In the genomic region with DNA sequence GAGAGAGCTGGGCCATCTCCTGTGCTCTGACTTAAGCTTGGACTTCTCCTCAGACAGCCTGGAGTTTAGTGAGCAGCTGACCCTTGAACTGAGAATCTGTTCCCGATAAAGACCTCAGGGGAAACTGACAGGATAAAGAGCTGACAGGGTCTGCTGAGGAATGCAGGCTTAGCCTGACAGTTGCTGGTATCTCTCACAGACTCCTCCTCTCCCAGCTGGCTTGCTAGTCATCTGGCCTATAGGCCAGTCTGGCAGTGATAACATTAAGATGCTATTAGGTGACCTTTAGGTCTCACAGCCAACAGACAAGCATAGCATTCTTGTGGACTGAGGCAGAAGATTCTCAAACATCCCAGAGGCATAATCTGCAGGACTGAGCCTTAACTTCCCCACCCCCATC, we compare ENCODE assay signal across 18 mouse cellular contexts.
DNase-seq lines count a peak whose midpoint lies in the region; ATAC-seq and TF ChIP-seq lines count a peak whose summit lies in the region.
"Had no signal": no experiment of that assay in that cellular context is flagged by ENCODE, and none has a peak within 500 bp of the region (broad histone marks: within the 10 kb centered on the region; RNA-seq: fewer than 3 reads in every experiment).

No protein-coding gene starts in this region.

- peaks cover 37% of the 10 kb centered on the region for H3K4me1 ChIP-seq in heart, embryonic 12.5 days (replicated peaks)
- peaks cover 19% of the 10 kb centered on the region for H3K4me1 ChIP-seq in lung, embryonic 14.5 days (ENCODE audit: insufficient read depth)
- peaks cover 33% of the 10 kb centered on the region for H3K4me1 ChIP-seq in limb, embryonic 12.5 days (replicated peaks)
- H3K4me1 ChIP-seq: midbrain, embryonic 15.5 days had no signal

- intact Hi-C loops in heart, postnatal 36 days (cut with DNase I), result no loop called here

- peak overlapping the region; percentile 40; the same call in 1 of the 2 replicates for H3K27ac ChIP-seq in heart, embryonic 12.5 days (ENCODE audit: poor library complexity, severe bottlenecking)
- no peak overlapping the region for H3K27ac ChIP-seq in lung, embryonic 14.5 days (ENCODE audit: low read depth)
- peak overlapping the region; percentile 62 for H3K27ac ChIP-seq in limb, embryonic 12.5 days
- H3K27ac ChIP-seq: embryonic facial prominence, embryonic 13.5 days; hindbrain, postnatal 0 days; kidney, postnatal 0 days; limb, embryonic 15.5 days; midbrain, embryonic 15.5 days had no signal

- no peaks in the 10 kb centered on the region for H3K27me3 ChIP-seq in heart, embryonic 12.5 days (replicated peaks)
- no peaks in the 10 kb centered on the region for H3K27me3 ChIP-seq in lung, embryonic 14.5 days (ENCODE audit: insufficient read depth, low read length)
- H3K27me3 ChIP-seq in limb, embryonic 12.5 days, result no peaks in the 10 kb centered on the region
- H3K27me3 ChIP-seq: embryonic facial prominence, embryonic 13.5 days; limb, embryonic 15.5 days; midbrain, embryonic 15.5 days; Patski had no signal

- H3K4me2 ChIP-seq in heart, embryonic 12.5 days, result no peak overlapping the region
- H3K4me2 ChIP-seq in lung, embryonic 14.5 days, result no peak overlapping the region
- H3K4me2 ChIP-seq in limb, embryonic 12.5 days, result no peak overlapping the region
- H3K4me2 ChIP-seq: embryonic facial prominence, embryonic 13.5 days; limb, embryonic 15.5 days; midbrain, embryonic 15.5 days had no signal

- H3K9ac ChIP-seq in heart, embryonic 12.5 days, result no peak overlapping the region
- no peak overlapping the region for H3K9ac ChIP-seq in lung, embryonic 14.5 days
- H3K9ac ChIP-seq in limb, embryonic 12.5 days (replicated peaks), result no peak overlapping the region
- H3K9ac ChIP-seq: embryonic facial prominence, embryonic 13.5 days; limb, embryonic 15.5 days; midbrain, embryonic 15.5 days had no signal

- no peak for TF ChIP-seq CTCF in lung, embryonic 14.5 days (IDR thresholded peaks at IDR 0.05; ENCODE audit: low read depth)

- no peak overlapping the region for H3K4me3 ChIP-seq in heart, embryonic 12.5 days
- H3K4me3 ChIP-seq in lung, embryonic 14.5 days (ENCODE audit: low read depth, low read length), result no peak overlapping the region
- H3K4me3 ChIP-seq in limb, embryonic 12.5 days (replicated peaks), result no peak overlapping the region
- H3K4me3 ChIP-seq: embryonic facial prominence, embryonic 13.5 days; limb, embryonic 15.5 days; midbrain, embryonic 15.5 days had no signal

- WGBS in heart, embryonic 12.5 days, result 3% methylated on average over 1 of the region's 1 CpGs
- 7% methylated on average over 1 of the region's 1 CpGs for WGBS in lung, embryonic 14.5 days
- WGBS in limb, embryonic 12.5 days, result 0% methylated on average over 1 of the region's 1 CpGs

- peaks cover 4% of the 10 kb centered on the region; the same call in 1 of the 2 replicates for H3K9me3 ChIP-seq in heart, embryonic 12.5 days (replicated peaks)
- no peaks in the 10 kb centered on the region for H3K9me3 ChIP-seq in lung, embryonic 14.5 days (ENCODE audit: low read depth, low read length)
- H3K9me3 ChIP-seq in limb, embryonic 12.5 days, result peaks cover 4% of the 10 kb centered on the region; the same call in 1 of the 2 replicates
- H3K9me3 ChIP-seq: embryonic facial prominence, embryonic 13.5 days; limb, embryonic 15.5 days; midbrain, embryonic 15.5 days had no signal

- DNase-seq in heart, postnatal 36 days, result no peak
- peak; percentile 25 for DNase-seq in lung, embryonic 14.5 days
- no peak for DNase-seq in lung, postnatal 4 days
- peak; percentile 72 for DNase-seq in embryo, embryonic 10.5 days (ENCODE audit: low spot score)
- DNase-seq in right cerebral cortex, postnatal 4 days, result no peak
- DNase-seq: cerebellum, adult 9-11 months; gastrocnemius, postnatal 25 days; layer of hippocampus, adult 9-11 months; lung, adult 2 months; thymus, adult 18-20 months had no signal

- H3K36me3 ChIP-seq in heart, embryonic 12.5 days, result no peaks in the 10 kb centered on the region
- H3K36me3 ChIP-seq in lung, embryonic 14.5 days (ENCODE audit: insufficient read depth), result no peaks in the 10 kb centered on the region
- no peaks in the 10 kb centered on the region for H3K36me3 ChIP-seq in limb, embryonic 12.5 days
- H3K36me3 ChIP-seq: embryonic facial prominence, embryonic 13.5 days; limb, embryonic 15.5 days; midbrain, embryonic 15.5 days had no signal

- ATAC-seq in heart, embryonic 12.5 days (ENCODE audit: insufficient number of reproducible peaks, low FRiP score), result peak; percentile 48; the same call in 1 of the 2 replicates
- no peak for ATAC-seq in lung, embryonic 14.5 days (ENCODE audit: insufficient read depth)
- no peak for ATAC-seq in limb, embryonic 12.5 days (ENCODE audit: insufficient number of reproducible peaks, insufficient read depth, low FRiP score, low TSS enrichment, low read depth)
- ATAC-seq: hindbrain, postnatal 0 days; midbrain, embryonic 15.5 days; Patski had no signal

Comparison
In these comparisons a context has a peak if more than half of its experiments do, and no peak if none do; other contexts are left out.
1. DNase-seq: peak in lung, embryonic 14.5 days (single experiment) and embryo, embryonic 10.5 days (single experiment); none in heart, postnatal 36 days (0 of 2), lung, postnatal 4 days (0 of 2) and right cerebral cortex, postnatal 4 days (single experiment).